Mouse (Mus musculus): ENCODE measurements at regions not wholly inside any gene's neighbourhood (a gene's known extent, or its start where the extent isn't known, plus 50 kb on each side); places are given as distances from the start of the nearest gene placed in this dataset.

DNA sequence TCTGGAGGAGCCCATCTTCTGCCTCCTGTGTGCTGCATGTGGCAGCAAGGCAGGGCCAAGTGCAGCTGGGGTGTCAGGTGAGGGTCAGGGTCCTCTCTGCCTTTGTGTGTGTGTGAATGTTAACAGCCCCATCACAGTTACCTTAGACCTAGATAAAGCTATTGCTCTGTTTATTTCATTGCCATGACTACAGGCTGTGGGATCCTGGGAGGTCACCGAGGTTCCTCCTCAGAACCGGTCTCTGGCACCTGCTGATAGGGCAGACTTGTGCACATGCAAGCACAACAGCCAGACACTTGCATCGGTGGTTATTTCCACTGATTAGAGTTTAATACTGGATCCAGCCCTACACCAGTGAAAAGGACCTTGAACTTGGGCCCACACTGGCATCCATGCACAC, 278.6 kb upstream of the Eef2kmt start:
- no peak for DNase-seq
- no peaks in the 10 kb centered on the region for H3K4me1 ChIP-seq (replicated peaks; ENCODE audit: control insufficient read depth, insufficient read depth, low read length)
- no peak overlapping the region for H3K27ac ChIP-seq (ENCODE audit: control insufficient read depth, insufficient read depth, low read length)
- no peak overlapping the region for H3K4me3 ChIP-seq (ENCODE audit: control insufficient read depth, insufficient read depth, low read length)
- WGBS, result 23% methylated on average over 3 of the region's 3 CpGs
- no peaks in the 10 kb centered on the region for H3K36me3 ChIP-seq (ENCODE audit: control insufficient read depth, insufficient read depth, low read length)
- TF ChIP-seq CTCF (IDR thresholded peaks at IDR 0.05; ENCODE audit: borderline replicate concordance, control insufficient read depth, extremely low read depth, insufficient read depth, low read length, poor library complexity), result no peak
- no peaks in the 10 kb centered on the region for H3K27me3 ChIP-seq (ENCODE audit: control insufficient read depth, insufficient read depth, low read length)

DNA sequence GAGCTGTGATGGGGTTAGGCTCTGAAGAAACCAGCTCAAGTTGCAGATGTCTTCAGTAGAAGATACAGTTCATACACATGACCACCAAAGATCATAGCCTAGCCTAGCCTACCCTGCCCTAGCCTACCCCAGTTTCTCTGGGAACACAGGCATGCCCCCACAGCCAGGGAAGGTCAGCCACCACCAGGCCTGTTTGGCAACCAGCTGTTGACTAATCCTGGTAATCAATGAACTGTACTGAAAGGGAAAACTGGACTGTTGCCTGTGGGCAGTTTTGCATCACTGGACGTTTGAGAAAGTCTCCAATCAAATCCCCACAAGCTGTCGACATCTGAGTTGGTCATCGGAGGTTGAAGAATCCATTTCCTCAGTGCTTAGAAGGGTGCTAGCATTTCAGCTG, 276.5 kb upstream of the Eef2kmt start:
- H3K27me3 ChIP-seq (ENCODE audit: control insufficient read depth, insufficient read depth, low read length), result no peaks in the 10 kb centered on the region
- no peak for TF ChIP-seq CTCF (IDR thresholded peaks at IDR 0.05; ENCODE audit: borderline replicate concordance, control insufficient read depth, extremely low read depth, insufficient read depth, low read length, poor library complexity)
- TF ChIP-seq POLR2A (IDR thresholded peaks at IDR 0.05; ENCODE audit: control insufficient read depth, extremely low read depth, insufficient read depth, low read length, poor library complexity), result no peak
- no peak overlapping the region for H3K4me3 ChIP-seq (ENCODE audit: control insufficient read depth, insufficient read depth, low read length)
- 88% methylated on average over 3 of the region's 3 CpGs for WGBS
- H3K36me3 ChIP-seq (ENCODE audit: control insufficient read depth, insufficient read depth, low read length), result no peaks in the 10 kb centered on the region
- no peak overlapping the region for H3K27ac ChIP-seq (ENCODE audit: control insufficient read depth, insufficient read depth, low read length)
- DNase-seq, result no peak
- no peaks in the 10 kb centered on the region for H3K4me1 ChIP-seq (replicated peaks; ENCODE audit: control insufficient read depth, insufficient read depth, low read length)

DNA sequence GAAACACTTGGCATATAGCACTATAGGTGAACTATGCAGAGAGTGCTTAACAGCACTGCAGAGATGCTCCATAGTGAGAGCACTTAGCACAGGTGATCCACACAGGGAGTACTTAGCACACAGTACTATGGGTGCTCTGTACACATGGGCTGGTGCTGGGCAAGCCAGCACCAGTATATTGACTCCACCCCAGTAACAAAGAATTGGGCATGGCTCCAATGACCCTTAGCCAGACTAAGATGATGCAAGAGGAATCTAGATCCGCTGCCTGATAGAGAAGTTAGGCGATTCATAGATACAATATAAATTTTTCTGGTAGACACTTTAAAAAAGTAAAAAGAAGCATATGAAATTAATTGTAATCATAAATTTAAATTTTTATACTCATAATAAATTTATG, 274.0 kb upstream of the Eef2kmt start:
- no peak overlapping the region for H3K4me3 ChIP-seq (ENCODE audit: control insufficient read depth, insufficient read depth, low read length)
- H3K27ac ChIP-seq (ENCODE audit: control insufficient read depth, insufficient read depth, low read length), result no peak overlapping the region
- no peaks in the 10 kb centered on the region for H3K36me3 ChIP-seq (ENCODE audit: control insufficient read depth, insufficient read depth, low read length)
- TF ChIP-seq POLR2A (IDR thresholded peaks at IDR 0.05; ENCODE audit: control insufficient read depth, extremely low read depth, insufficient read depth, low read length, poor library complexity) (no peak), CTCF (IDR thresholded peaks at IDR 0.05; ENCODE audit: borderline replicate concordance, control insufficient read depth, extremely low read depth, insufficient read depth, low read length, poor library complexity) (no peak)
- WGBS, result 89% methylated on average over 2 of the region's 2 CpGs
- H3K27me3 ChIP-seq (ENCODE audit: control insufficient read depth, insufficient read depth, low read length), result no peaks in the 10 kb centered on the region
- no peaks in the 10 kb centered on the region for H3K4me1 ChIP-seq (replicated peaks; ENCODE audit: control insufficient read depth, insufficient read depth, low read length)
- no peak for DNase-seq

DNA sequence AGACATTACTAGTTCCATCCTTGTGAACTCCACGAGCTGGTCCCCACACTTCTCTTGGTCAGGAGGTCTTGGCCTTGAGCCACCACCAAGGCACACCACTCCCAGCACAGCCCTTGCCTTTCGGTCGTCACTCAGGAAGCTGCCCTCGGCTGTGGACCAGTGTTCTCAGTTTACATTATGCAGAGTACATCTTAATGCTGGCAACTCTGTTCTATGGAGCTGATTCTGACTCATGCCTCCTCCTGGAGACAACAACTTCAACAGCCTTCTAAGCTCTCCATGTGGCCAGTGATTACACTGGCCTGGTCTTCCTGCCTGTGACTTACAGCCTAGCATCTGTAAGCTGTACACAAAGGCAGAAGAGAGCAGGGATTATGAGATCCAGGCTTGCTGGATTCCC, 272.2 kb upstream of the Eef2kmt start:
- no peaks in the 10 kb centered on the region for H3K27me3 ChIP-seq (ENCODE audit: control insufficient read depth, insufficient read depth, low read length)
- no peak overlapping the region for H3K27ac ChIP-seq (ENCODE audit: control insufficient read depth, insufficient read depth, low read length)
- H3K4me3 ChIP-seq (ENCODE audit: control insufficient read depth, insufficient read depth, low read length), result no peak overlapping the region
- DNase-seq, result no peak
- H3K4me1 ChIP-seq (replicated peaks; ENCODE audit: control insufficient read depth, insufficient read depth, low read length), result no peaks in the 10 kb centered on the region
- TF ChIP-seq POLR2A (IDR thresholded peaks at IDR 0.05; ENCODE audit: control insufficient read depth, extremely low read depth, insufficient read depth, low read length, poor library complexity), result no peak
- no peak for TF ChIP-seq CTCF (IDR thresholded peaks at IDR 0.05; ENCODE audit: borderline replicate concordance, control insufficient read depth, extremely low read depth, insufficient read depth, low read length, poor library complexity)
- H3K36me3 ChIP-seq (ENCODE audit: control insufficient read depth, insufficient read depth, low read length), result no peaks in the 10 kb centered on the region
- WGBS, result 54% methylated on average over 4 of the region's 4 CpGs

DNA sequence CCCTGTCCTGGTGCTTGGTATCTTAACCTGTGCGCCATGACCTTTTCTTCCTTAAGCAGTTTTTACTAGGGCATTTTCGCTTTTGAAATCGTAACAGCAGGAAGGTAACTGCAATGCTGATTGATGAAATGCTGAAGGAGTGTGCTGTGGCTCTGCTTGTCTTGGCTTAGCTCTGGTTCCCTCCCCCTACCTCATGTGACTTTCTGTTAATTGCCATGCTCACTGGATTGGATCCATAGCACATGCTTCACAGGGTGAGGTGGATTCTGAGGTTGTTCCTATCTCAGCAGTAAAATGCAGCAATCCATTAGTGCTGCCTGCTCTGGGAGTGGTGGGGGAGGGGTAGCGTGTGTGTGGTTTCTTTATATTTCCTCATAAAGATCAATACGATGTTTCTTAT, 268.6 kb upstream of the Eef2kmt start:
- Histone ChIP-seq H3K4me3 (ENCODE audit: control insufficient read depth, insufficient read depth, low read length) (no peak overlapping the region), H3K4me1 (replicated peaks; ENCODE audit: control insufficient read depth, insufficient read depth, low read length) (no peaks in the 10 kb centered on the region), H3K27me3 (ENCODE audit: control insufficient read depth, insufficient read depth, low read length) (no peaks in the 10 kb centered on the region), H3K27ac (ENCODE audit: control insufficient read depth, insufficient read depth, low read length) (no peak overlapping the region), H3K36me3 (ENCODE audit: control insufficient read depth, insufficient read depth, low read length) (no peaks in the 10 kb centered on the region)
- DNase-seq, result no peak
- 93% methylated on average over 5 of the region's 5 CpGs for WGBS
- TF ChIP-seq POLR2A (IDR thresholded peaks at IDR 0.05; ENCODE audit: control insufficient read depth, extremely low read depth, insufficient read depth, low read length, poor library complexity) (no peak), CTCF (IDR thresholded peaks at IDR 0.05; ENCODE audit: borderline replicate concordance, control insufficient read depth, extremely low read depth, insufficient read depth, low read length, poor library complexity) (no peak)

DNA sequence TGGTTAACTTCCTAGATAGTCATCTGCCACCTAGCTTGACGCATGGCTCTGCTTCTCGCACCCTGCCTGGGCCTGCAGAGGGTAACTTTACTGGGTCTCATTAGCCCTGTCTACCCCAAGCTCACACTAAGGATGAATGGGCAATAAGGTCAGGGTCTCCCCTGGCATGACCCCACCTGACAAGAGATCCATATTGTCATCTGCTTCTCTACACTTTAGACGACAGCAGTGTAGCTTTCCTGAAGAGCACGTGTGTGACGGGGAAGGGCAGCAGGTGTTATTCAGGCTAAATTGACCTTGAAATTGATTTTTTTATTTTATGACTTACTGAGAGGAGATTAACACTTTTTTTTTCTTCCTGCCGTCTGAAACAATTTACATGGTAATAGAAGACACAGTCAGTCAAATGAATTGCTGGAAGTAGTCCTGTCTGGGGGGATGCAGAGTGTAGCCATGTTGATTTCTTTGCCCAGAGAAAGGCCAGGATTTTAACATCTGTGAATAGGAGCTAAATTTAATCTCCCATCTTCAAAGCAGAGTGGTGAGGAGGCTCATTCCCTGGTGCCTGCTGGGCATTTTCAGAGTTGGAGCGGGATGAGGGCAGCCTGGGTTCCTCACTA, 267.7 kb upstream of the Eef2kmt start:
- TF ChIP-seq POLR2A (IDR thresholded peaks at IDR 0.05; ENCODE audit: control insufficient read depth, extremely low read depth, insufficient read depth, low read length, poor library complexity) (no peak), CTCF (IDR thresholded peaks at IDR 0.05; ENCODE audit: borderline replicate concordance, control insufficient read depth, extremely low read depth, insufficient read depth, low read length, poor library complexity) (no peak)
- no peaks in the 10 kb centered on the region for H3K36me3 ChIP-seq (ENCODE audit: control insufficient read depth, insufficient read depth, low read length)
- no peaks in the 10 kb centered on the region for H3K27me3 ChIP-seq (ENCODE audit: control insufficient read depth, insufficient read depth, low read length)
- no peak overlapping the region for H3K4me3 ChIP-seq (ENCODE audit: control insufficient read depth, insufficient read depth, low read length)
- 87% methylated on average over 7 of the region's 7 CpGs for WGBS
- H3K4me1 ChIP-seq (replicated peaks; ENCODE audit: control insufficient read depth, insufficient read depth, low read length), result no peaks in the 10 kb centered on the region
- no peak for DNase-seq
- no peak overlapping the region for H3K27ac ChIP-seq (ENCODE audit: control insufficient read depth, insufficient read depth, low read length)

DNA sequence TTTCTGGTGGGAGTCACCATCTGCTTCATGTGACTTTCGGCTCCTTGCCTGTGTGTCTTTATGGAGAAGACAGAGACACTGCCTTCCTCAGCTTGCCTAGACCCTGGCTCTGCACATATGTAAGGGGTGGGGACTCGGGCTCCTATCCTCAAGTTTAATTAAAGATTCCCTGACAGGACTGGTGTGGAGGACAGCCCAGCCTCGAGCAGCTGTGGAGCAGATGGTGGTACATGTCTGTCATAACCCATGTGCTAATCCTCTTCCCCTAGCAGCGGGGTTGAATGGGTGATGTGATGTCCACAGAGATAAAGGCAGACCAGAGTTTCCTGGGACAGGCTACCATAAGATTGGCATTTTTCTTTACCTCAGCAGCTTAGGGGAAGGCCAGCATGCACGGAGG, 262.0 kb upstream of the Eef2kmt start:
- Histone ChIP-seq H3K27me3 (ENCODE audit: control insufficient read depth, insufficient read depth, low read length) (no peaks in the 10 kb centered on the region), H3K36me3 (ENCODE audit: control insufficient read depth, insufficient read depth, low read length) (no peaks in the 10 kb centered on the region), H3K27ac (ENCODE audit: control insufficient read depth, insufficient read depth, low read length) (no peak overlapping the region), H3K4me1 (replicated peaks; ENCODE audit: control insufficient read depth, insufficient read depth, low read length) (no peaks in the 10 kb centered on the region), H3K4me3 (ENCODE audit: control insufficient read depth, insufficient read depth, low read length) (no peak overlapping the region)
- DNase-seq, result no peak
- 64% methylated on average over 5 of the region's 5 CpGs for WGBS
- TF ChIP-seq POLR2A (IDR thresholded peaks at IDR 0.05; ENCODE audit: control insufficient read depth, extremely low read depth, insufficient read depth, low read length, poor library complexity), result no peak
- TF ChIP-seq CTCF (IDR thresholded peaks at IDR 0.05; ENCODE audit: borderline replicate concordance, control insufficient read depth, extremely low read depth, insufficient read depth, low read length, poor library complexity), result no peak
